9 mouse cellular contexts compared by ENCODE assay signal in the genomic region with DNA sequence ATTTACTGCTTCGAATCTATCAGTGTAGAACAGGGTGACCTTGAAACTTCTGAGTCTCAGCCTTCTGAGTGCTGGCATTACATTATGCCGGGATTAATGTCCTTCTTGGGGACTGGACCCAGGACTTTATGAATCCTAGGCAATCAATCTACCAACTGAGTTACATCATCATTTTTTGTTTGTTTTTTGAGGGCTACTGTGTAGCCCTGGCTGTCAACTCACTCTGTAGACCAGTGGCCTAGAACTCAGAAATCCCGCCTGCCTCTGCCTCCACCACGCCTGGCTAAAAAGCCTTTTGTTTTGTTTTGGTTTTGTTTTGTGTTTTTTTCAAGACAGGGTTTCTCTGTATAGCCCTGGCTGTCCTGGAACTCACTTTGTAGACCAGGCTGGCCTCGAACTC. TPM values are rescaled to one million over a fixed set of nuclear protein-coding genes. Genes with fewer than 3 reads are reported as not detected.
A peak's percentile ranks its signal among the peaks of the same experiment; 100 is the strongest.
DNase-seq lines count a peak whose midpoint lies in the region; ATAC-seq and TF ChIP-seq lines count a peak whose summit lies in the region.
"Had no signal": no experiment of that assay in that cellular context is flagged by ENCODE, and none has a peak within 500 bp of the region (broad histone marks: within the 10 kb centered on the region; RNA-seq: fewer than 3 reads in every experiment).

No protein-coding gene starts in this region.

- peak overlapping the region; percentile 100 for H3K27ac ChIP-seq in layer of hippocampus, adult 2 months
- peak overlapping the region; percentile 97 for H3K27ac ChIP-seq in embryonic facial prominence, embryonic 12.5 days
- peak overlapping the region; percentile 99 for H3K27ac ChIP-seq in intestine, embryonic 15.5 days
- H3K27ac ChIP-seq in neural tube, embryonic 13.5 days (replicated peaks) = peak overlapping the region; percentile 96

- no peak for TF ChIP-seq CTCF in layer of hippocampus, adult 2 months (conservative IDR thresholded peaks at IDR 0.05)

- H3K27me3 ChIP-seq in embryonic facial prominence, embryonic 12.5 days = no peaks in the 10 kb centered on the region
- H3K27me3 ChIP-seq in intestine, embryonic 15.5 days (replicated peaks) = no peaks in the 10 kb centered on the region
- no peaks in the 10 kb centered on the region for H3K27me3 ChIP-seq in neural tube, embryonic 13.5 days
- H3K27me3 ChIP-seq: megakaryocyte, embryonic 14.5 days had no signal

- H3K36me3 ChIP-seq in embryonic facial prominence, embryonic 12.5 days = no peaks in the 10 kb centered on the region
- no peaks in the 10 kb centered on the region for H3K36me3 ChIP-seq in intestine, embryonic 15.5 days
- H3K36me3 ChIP-seq in neural tube, embryonic 13.5 days = no peaks in the 10 kb centered on the region

- DNase-seq in layer of hippocampus, adult 2 months (ENCODE audit: low spot score in 2 of 2) = no peak
- DNase-seq in layer of hippocampus, postnatal 36 days = no peak
- DNase-seq in frontal cortex, postnatal 36 days (ENCODE audit: low spot score in 2 of 2) = no peak
- DNase-seq in yolk sac, embryonic 10.5 days (ENCODE audit: low spot score) = no peak
- DNase-seq in B cell, adult 2 months = no peak

- H3K9ac ChIP-seq in embryonic facial prominence, embryonic 12.5 days = no peak overlapping the region
- H3K9ac ChIP-seq in intestine, embryonic 15.5 days = no peak overlapping the region
- peak overlapping the region; percentile 93; the same call in 1 of the 2 replicates for H3K9ac ChIP-seq in neural tube, embryonic 13.5 days

- 91% methylated on average over 5 of the region's 5 CpGs for WGBS in embryonic facial prominence, embryonic 12.5 days
- WGBS in intestine, embryonic 15.5 days = 70% methylated on average over 5 of the region's 5 CpGs
- 85% methylated on average over 5 of the region's 5 CpGs for WGBS in neural tube, embryonic 13.5 days

- no peak for ATAC-seq in embryonic facial prominence, embryonic 12.5 days (ENCODE audit: insufficient number of reproducible peaks, insufficient read depth, low FRiP score, low TSS enrichment)
- peak; percentile 8 for ATAC-seq in intestine, embryonic 15.5 days
- peak; percentile 2 for ATAC-seq in neural tube, embryonic 13.5 days (ENCODE audit: low read depth)

- peak overlapping the region; percentile 100 for H3K4me3 ChIP-seq in layer of hippocampus, adult 2 months
- H3K4me3 ChIP-seq in embryonic facial prominence, embryonic 12.5 days = peak overlapping the region; percentile 96; the same call in 1 of the 2 replicates
- no peak overlapping the region for H3K4me3 ChIP-seq in intestine, embryonic 15.5 days (replicated peaks)
- H3K4me3 ChIP-seq in neural tube, embryonic 13.5 days = peak overlapping the region; percentile 82

- H3K4me2 ChIP-seq in embryonic facial prominence, embryonic 12.5 days (replicated peaks) = peak overlapping the region; percentile 35; the same call in 1 of the 2 replicates
- peak overlapping the region; percentile 61 for H3K4me2 ChIP-seq in intestine, embryonic 15.5 days (replicated peaks)
- peak overlapping the region; percentile 43 for H3K4me2 ChIP-seq in neural tube, embryonic 13.5 days

- no peaks in the 10 kb centered on the region for H3K4me1 ChIP-seq in embryonic facial prominence, embryonic 12.5 days
- no peaks in the 10 kb centered on the region; the same call in 1 of the 2 replicates for H3K4me1 ChIP-seq in intestine, embryonic 15.5 days (replicated peaks)
- H3K4me1 ChIP-seq in neural tube, embryonic 13.5 days (replicated peaks) = peaks cover 23% of the 10 kb centered on the region

- H3K9me3 ChIP-seq in embryonic facial prominence, embryonic 12.5 days = no peaks in the 10 kb centered on the region
- no peaks in the 10 kb centered on the region for H3K9me3 ChIP-seq in intestine, embryonic 15.5 days
- no peaks in the 10 kb centered on the region for H3K9me3 ChIP-seq in neural tube, embryonic 13.5 days

RNA-seq across cellular contexts. Expression of gene Snx3, which starts 0.7 kb away (rescaled TPM):
- 100 to 1,000 TPM; 188 to 197 TPM for total RNA-seq in layer of hippocampus, adult 2 months (2021)
- total RNA-seq in layer of hippocampus, postnatal 36 days (2021) = 100 to 1,000 TPM; 204 to 217 TPM
- polyA plus RNA-seq in embryonic facial prominence, embryonic 12.5 days (2016; fragmentation: Nextera tagmentation; extraction: Ambion mirVana) = 265 and 269 TPM in 2 replicates
- polyA plus RNA-seq in intestine, embryonic 15.5 days (2015; fragmentation: Nextera tagmentation; extraction: Ambion mirVana) = 439 and 443 TPM in 2 replicates
- polyA plus RNA-seq in neural tube, embryonic 13.5 days (2015; fragmentation: Nextera tagmentation; extraction: Ambion mirVana) = 275 and 315 TPM in 2 replicates

RNA-seq across cellular contexts. Expression of gene Afg1l, which starts 22.8 kb away (rescaled TPM):
- total RNA-seq in layer of hippocampus, adult 2 months (2021) = 10 to 100 TPM; 12.6 to 15.3 TPM
- total RNA-seq in layer of hippocampus, postnatal 36 days (2021) = 10 to 100 TPM; 14.6 to 15.3 TPM
- 5.6 and 6.1 TPM in 2 replicates for polyA plus RNA-seq in embryonic facial prominence, embryonic 12.5 days (2016; fragmentation: Nextera tagmentation; extraction: Ambion mirVana)
- polyA plus RNA-seq in intestine, embryonic 15.5 days (2015; fragmentation: Nextera tagmentation; extraction: Ambion mirVana) = 10.9 and 11.0 TPM in 2 replicates
- polyA plus RNA-seq in neural tube, embryonic 13.5 days (2015; fragmentation: Nextera tagmentation; extraction: Ambion mirVana) = 6.5 and 6.6 TPM in 2 replicates
